8 mouse cellular contexts compared by ENCODE assay signal in genomic region chr2:19448042-19448700, GRCm38 (mm10). TPM values are rescaled to one million over a fixed set of nuclear protein-coding genes. Genes with fewer than 3 reads are reported as not detected.
DNase-seq lines count a peak whose midpoint lies in the region; ATAC-seq and TF ChIP-seq lines count a peak whose summit lies in the region.

No protein-coding gene starts in this region.

- no peaks in the 10 kb centered on the region for H3K4me1 ChIP-seq in hindbrain, postnatal 0 days (ENCODE audit: insufficient read depth, low read length)

- peaks cover 90% of the 10 kb centered on the region for H3K27me3 ChIP-seq in hindbrain, postnatal 0 days (ENCODE audit: insufficient read depth, low read length)

- H3K27ac ChIP-seq in hindbrain, postnatal 0 days: peak overlapping the region; percentile 54; the same call in 1 of the 2 replicates

- TF ChIP-seq CTCF in hindbrain, postnatal 0 days (IDR thresholded peaks at IDR 0.05; ENCODE audit: low read depth): peak; percentile 72

- H3K9me3 ChIP-seq in hindbrain, postnatal 0 days (ENCODE audit: low read length): no peaks in the 10 kb centered on the region

- DNase-seq in cerebellum, adult 11-12 months: peak; percentile 12
- DNase-seq in cerebellum, adult 8-10 months: no peak
- DNase-seq in ovary, adult 18-20 months (ENCODE audit: low spot score): peak; percentile 6
- no peak for DNase-seq in ovary, postnatal 10 days (ENCODE audit: low spot score)
- DNase-seq in hindbrain, postnatal 0 days (ENCODE audit: low spot score): peak; percentile 77
- peak; percentile 92 for DNase-seq in retina, postnatal 1 day
- DNase-seq in MN1 (ENCODE audit: low spot score): no peak
- no peak for DNase-seq in gastrocnemius, adult 8-10 months (ENCODE audit: low spot score in 2 of 2)

- peak overlapping the region; percentile 27 for H3K4me3 ChIP-seq in hindbrain, postnatal 0 days (ENCODE audit: low read length)

- no peak overlapping the region for H3K9ac ChIP-seq in hindbrain, postnatal 0 days (replicated peaks; ENCODE audit: low read length)

- H3K4me2 ChIP-seq in hindbrain, postnatal 0 days (ENCODE audit: low read depth, low read length): peak overlapping the region; percentile 54

- no peaks in the 10 kb centered on the region for H3K36me3 ChIP-seq in hindbrain, postnatal 0 days (ENCODE audit: insufficient read depth, low read length)

- under 1% methylated on average over 31 of the region's 31 CpGs for WGBS in hindbrain, postnatal 0 days

- ATAC-seq in hindbrain, postnatal 0 days: peak; percentile 73

RNA-seq across cellular contexts. Expression of gene Ptf1a, which starts 2.7 kb away (rescaled TPM):
- 5.1 and 8.5 TPM in 2 replicates for total RNA-seq in hindbrain, postnatal 0 days (2014; rRNA removed)
- polyA plus RNA-seq in hindbrain, postnatal 0 days (2015; fragmentation: Nextera tagmentation; extraction: Ambion mirVana): 1.8 and 1.9 TPM in 2 replicates
- total RNA-seq in gastrocnemius, adult 8-10 months (2022): not detected

Comparison
In these comparisons a context has a peak if more than half of its experiments do, and no peak if none do; other contexts are left out.
1. DNase-seq: peak in cerebellum, adult 11-12 months (single experiment), ovary, adult 18-20 months (single experiment), hindbrain, postnatal 0 days (single experiment) and retina, postnatal 1 day (single experiment); none in cerebellum, adult 8-10 months (single experiment), ovary, postnatal 10 days (single experiment), MN1 (single experiment) and gastrocnemius, adult 8-10 months (0 of 2).